Mouse (Mus musculus): ENCODE results near the gene Cacna1i. TPM values are rescaled to one million over a fixed set of nuclear protein-coding genes. Genes with fewer than 3 reads are reported as not detected.

Gene Cacna1i
- polyA plus RNA-seq, 1 experiment from 2014 or later = 1.0 TPM

DNA sequence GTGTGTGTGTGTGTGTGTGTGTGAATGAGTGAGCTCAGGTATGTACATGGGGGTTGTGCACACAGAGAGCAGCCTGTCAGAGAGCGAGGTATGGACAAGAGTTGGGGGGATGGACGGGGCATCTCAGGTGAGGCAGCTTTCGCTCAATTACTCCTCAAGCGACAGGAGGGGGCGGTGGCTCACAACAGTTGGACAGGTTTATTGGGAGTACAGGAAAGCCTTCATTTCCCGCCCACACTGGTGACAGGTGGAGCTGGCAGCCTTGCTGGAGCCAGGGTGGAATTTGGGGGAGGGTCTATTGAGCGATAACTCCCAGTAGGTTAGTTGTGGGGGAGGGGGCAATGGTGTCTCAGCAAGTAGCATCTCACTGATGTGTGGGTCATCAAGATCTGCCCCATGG, 48.2 kb downstream of the Cacna1i start:
- WGBS = 73% methylated on average over 7 of the region's 7 CpGs
- Histone ChIP-seq H3K4me3 (ENCODE audit: low read depth, low read length) (no peak overlapping the region), H3K9ac (ENCODE audit: low read depth, low read length) (no peak overlapping the region), H3K27ac (ENCODE audit: low read length) (no peak overlapping the region), H3K9me3 (replicated peaks; ENCODE audit: control insufficient read depth, low read length, poor library complexity, severe bottlenecking) (no peaks in the 10 kb centered on the region), H3K36me3 (ENCODE audit: control insufficient read depth, insufficient read depth, low read length) (no peaks in the 10 kb centered on the region), H3K27me3 (ENCODE audit: control insufficient read depth, insufficient read depth, low read depth, low read length) (no peaks in the 10 kb centered on the region), H3K4me2 (ENCODE audit: low read length) (no peak overlapping the region), H3K4me1 (ENCODE audit: control insufficient read depth, insufficient read depth, low read length) (no peaks in the 10 kb centered on the region)
- ATAC-seq = no peak

DNA sequence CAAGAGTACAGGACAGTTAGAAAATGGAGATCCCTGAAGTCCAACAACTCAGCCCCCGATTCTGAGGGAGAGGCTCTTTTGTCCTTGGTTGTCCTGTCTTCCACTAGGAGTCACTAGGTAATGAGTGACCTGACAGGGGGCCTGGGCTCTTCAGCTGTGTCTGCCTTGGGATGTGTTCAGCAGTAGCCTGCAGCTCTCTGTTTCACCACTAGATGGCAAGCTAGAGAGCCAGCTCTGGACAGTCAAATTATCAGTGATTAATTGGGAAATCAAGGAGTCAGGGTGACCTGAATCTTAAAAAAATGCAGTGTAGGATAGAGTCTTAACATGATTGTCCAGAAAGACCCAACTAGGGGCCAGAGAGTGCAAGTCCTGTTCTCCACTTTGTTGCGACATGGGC, 53.3 kb downstream of the Cacna1i start:
- H3K4me1 ChIP-seq (ENCODE audit: control insufficient read depth, insufficient read depth, low read length) = no peaks in the 10 kb centered on the region
- no peaks in the 10 kb centered on the region; the same call in 1 of the 2 replicates for H3K9me3 ChIP-seq (replicated peaks; ENCODE audit: control insufficient read depth, low read length, poor library complexity, severe bottlenecking)
- H3K27me3 ChIP-seq (ENCODE audit: control insufficient read depth, insufficient read depth, low read depth, low read length) = no peaks in the 10 kb centered on the region
- H3K27ac ChIP-seq (ENCODE audit: low read length) = no peak overlapping the region
- H3K9ac ChIP-seq (ENCODE audit: low read depth, low read length) = no peak overlapping the region
- no peak for ATAC-seq
- WGBS = 89% methylated on average over 2 of the region's 2 CpGs
- H3K36me3 ChIP-seq (ENCODE audit: control insufficient read depth, insufficient read depth, low read length) = no peaks in the 10 kb centered on the region
- H3K4me2 ChIP-seq (ENCODE audit: low read length) = no peak overlapping the region
- H3K4me3 ChIP-seq (ENCODE audit: low read depth, low read length) = no peak overlapping the region

DNA sequence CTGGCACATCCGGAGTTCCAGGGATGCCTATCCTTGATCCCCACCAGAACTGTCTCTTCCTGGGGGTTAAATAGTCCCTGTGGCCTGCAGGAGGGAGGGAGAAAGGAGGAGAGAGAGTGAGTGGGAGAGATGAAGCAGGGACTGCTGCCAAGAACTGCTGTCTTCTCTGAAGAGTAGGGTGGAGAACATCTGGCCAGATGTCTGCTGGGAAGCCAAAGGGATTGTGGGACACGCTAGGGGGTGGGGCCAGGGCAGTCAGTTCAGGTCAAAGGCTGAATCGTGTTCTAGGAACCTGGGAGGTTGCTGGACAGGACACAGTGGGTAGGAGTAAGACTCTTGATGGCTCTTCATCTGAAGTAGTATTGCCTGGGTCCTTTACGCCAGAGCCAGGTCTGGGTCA, 55.4 kb downstream of the Cacna1i start:
- Histone ChIP-seq H3K36me3 (ENCODE audit: control insufficient read depth, insufficient read depth, low read length) (no peaks in the 10 kb centered on the region), H3K4me2 (ENCODE audit: low read length) (no peak overlapping the region), H3K4me3 (ENCODE audit: low read depth, low read length) (no peak overlapping the region), H3K9ac (ENCODE audit: low read depth, low read length) (no peak overlapping the region), H3K4me1 (ENCODE audit: control insufficient read depth, insufficient read depth, low read length) (no peaks in the 10 kb centered on the region), H3K27me3 (ENCODE audit: control insufficient read depth, insufficient read depth, low read depth, low read length) (no peaks in the 10 kb centered on the region), H3K9me3 (replicated peaks; ENCODE audit: control insufficient read depth, low read length, poor library complexity, severe bottlenecking) (no peaks in the 10 kb centered on the region; the same call in 1 of the 2 replicates), H3K27ac (ENCODE audit: low read length) (no peak overlapping the region)
- WGBS = 83% methylated on average over 4 of the region's 4 CpGs
- ATAC-seq = no peak

DNA sequence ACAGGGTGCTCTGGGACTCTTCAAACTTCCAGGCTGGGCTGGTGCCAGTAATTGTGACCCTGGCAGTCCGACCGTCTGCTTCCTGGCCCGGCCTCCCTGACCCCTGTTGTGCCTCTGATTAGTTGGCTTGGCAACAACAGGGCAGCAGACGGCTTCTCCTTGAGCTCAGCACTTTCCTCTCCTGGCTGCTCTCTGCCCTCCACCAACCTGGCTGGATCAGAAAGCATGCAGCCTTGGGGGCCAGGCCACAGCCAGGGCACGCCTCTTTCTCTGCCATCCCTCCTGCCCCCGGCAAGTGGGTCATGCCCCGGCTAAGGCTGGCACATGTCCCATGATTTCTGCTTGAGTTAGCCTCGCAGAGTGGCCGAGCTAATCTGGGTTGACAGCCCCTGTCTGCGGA, 56.0 kb downstream of the Cacna1i start:
- Histone ChIP-seq H3K4me2 (ENCODE audit: low read length) (no peak overlapping the region), H3K27ac (ENCODE audit: low read length) (no peak overlapping the region), H3K9me3 (replicated peaks; ENCODE audit: control insufficient read depth, low read length, poor library complexity, severe bottlenecking) (no peaks in the 10 kb centered on the region; the same call in 1 of the 2 replicates), H3K4me1 (ENCODE audit: control insufficient read depth, insufficient read depth, low read length) (no peaks in the 10 kb centered on the region), H3K4me3 (ENCODE audit: low read depth, low read length) (no peak overlapping the region), H3K27me3 (ENCODE audit: control insufficient read depth, insufficient read depth, low read depth, low read length) (no peaks in the 10 kb centered on the region), H3K36me3 (ENCODE audit: control insufficient read depth, insufficient read depth, low read length) (no peaks in the 10 kb centered on the region; the same call in 1 of the 2 replicates), H3K9ac (ENCODE audit: low read depth, low read length) (no peak overlapping the region)
- no peak for ATAC-seq
- WGBS = 38% methylated on average over 10 of the region's 10 CpGs

DNA sequence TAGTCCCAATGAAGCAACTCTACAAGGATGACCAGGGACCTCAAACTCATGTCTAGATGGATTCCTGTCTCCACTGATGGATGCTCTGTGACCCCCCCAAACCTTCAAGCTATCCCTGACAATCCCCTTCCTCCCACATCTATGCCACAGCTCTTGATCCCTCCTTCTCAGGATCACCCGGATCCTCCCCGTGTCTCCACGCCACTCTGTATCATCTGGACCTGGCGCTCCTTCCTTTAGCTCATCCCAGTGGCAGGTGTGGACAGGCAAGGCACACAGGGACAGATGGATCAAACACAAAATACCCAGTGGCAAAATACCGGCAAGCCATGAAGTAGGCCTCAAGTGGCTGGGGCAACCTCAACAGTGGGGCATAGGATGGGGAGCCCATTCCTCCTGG, 56.7 kb downstream of the Cacna1i start:
- WGBS = 94% methylated on average over 5 of the region's 5 CpGs
- Histone ChIP-seq H3K9me3 (replicated peaks; ENCODE audit: control insufficient read depth, low read length, poor library complexity, severe bottlenecking) (no peaks in the 10 kb centered on the region; the same call in 1 of the 2 replicates), H3K4me3 (ENCODE audit: low read depth, low read length) (no peak overlapping the region), H3K4me2 (ENCODE audit: low read length) (no peak overlapping the region), H3K36me3 (ENCODE audit: control insufficient read depth, insufficient read depth, low read length) (no peaks in the 10 kb centered on the region; the same call in 1 of the 2 replicates), H3K27me3 (ENCODE audit: control insufficient read depth, insufficient read depth, low read depth, low read length) (no peaks in the 10 kb centered on the region), H3K9ac (ENCODE audit: low read depth, low read length) (no peak overlapping the region), H3K4me1 (ENCODE audit: control insufficient read depth, insufficient read depth, low read length) (no peaks in the 10 kb centered on the region), H3K27ac (ENCODE audit: low read length) (no peak overlapping the region)
- no peak for ATAC-seq

DNA sequence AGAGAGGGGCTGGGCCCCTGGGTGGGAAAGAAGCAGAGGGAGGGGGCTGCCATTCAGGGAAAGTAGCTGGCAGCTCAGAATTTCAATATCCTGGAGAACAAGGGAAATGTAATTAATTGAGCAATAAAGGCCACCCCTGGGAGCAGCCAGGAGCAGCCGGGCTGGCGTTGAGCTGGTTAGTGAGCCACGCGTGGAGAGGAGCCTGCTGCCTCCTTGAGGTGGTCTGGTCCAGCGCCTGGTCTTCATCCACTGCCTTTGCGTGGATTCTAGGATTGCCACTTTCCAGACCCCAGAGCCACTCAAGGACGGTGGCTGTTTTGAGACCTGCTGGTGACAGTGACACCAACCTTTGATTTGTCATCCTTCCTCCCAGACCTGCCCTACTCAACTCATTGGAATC, 59.5 kb downstream of the Cacna1i start:
- no peak for ATAC-seq
- WGBS = 76% methylated on average over 7 of the region's 7 CpGs
- Histone ChIP-seq H3K9ac (ENCODE audit: low read depth, low read length) (no peak overlapping the region), H3K4me3 (ENCODE audit: low read depth, low read length) (no peak overlapping the region), H3K9me3 (replicated peaks; ENCODE audit: control insufficient read depth, low read length, poor library complexity, severe bottlenecking) (no peaks in the 10 kb centered on the region; the same call in 1 of the 2 replicates), H3K4me1 (ENCODE audit: control insufficient read depth, insufficient read depth, low read length) (no peaks in the 10 kb centered on the region), H3K36me3 (ENCODE audit: control insufficient read depth, insufficient read depth, low read length) (no peaks in the 10 kb centered on the region; the same call in 1 of the 2 replicates), H3K4me2 (ENCODE audit: low read length) (no peak overlapping the region), H3K27ac (ENCODE audit: low read length) (no peak overlapping the region), H3K27me3 (ENCODE audit: control insufficient read depth, insufficient read depth, low read depth, low read length) (no peaks in the 10 kb centered on the region)

DNA sequence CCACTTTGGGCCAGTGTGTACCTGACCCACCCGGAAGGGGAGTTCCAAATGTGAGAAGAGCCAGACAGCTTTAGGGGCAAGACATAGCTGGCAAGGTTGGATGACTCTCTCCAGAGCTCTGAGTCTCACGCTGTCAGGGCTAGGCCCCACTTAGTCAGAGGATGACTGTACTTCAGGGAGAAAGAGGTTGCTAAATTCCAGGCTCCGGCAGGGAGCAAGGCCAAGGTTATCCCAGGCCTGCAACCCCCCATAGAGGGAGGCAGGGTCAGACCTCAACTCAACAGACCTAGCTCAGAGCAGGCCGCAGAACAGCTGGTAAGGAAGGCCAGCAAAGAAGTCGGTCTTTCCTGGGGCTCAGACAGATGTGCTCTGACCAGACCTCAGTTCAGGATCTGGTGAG, 63.4 kb downstream of the Cacna1i start:
- ATAC-seq = no peak
- H3K27ac ChIP-seq (ENCODE audit: low read length) = no peak overlapping the region
- no peaks in the 10 kb centered on the region for H3K4me1 ChIP-seq (ENCODE audit: control insufficient read depth, insufficient read depth, low read length)
- no peaks in the 10 kb centered on the region; the same call in 1 of the 2 replicates for H3K36me3 ChIP-seq (ENCODE audit: control insufficient read depth, insufficient read depth, low read length)
- no peaks in the 10 kb centered on the region for H3K27me3 ChIP-seq (ENCODE audit: control insufficient read depth, insufficient read depth, low read depth, low read length)
- H3K9ac ChIP-seq (ENCODE audit: low read depth, low read length) = no peak overlapping the region
- H3K4me3 ChIP-seq (ENCODE audit: low read depth, low read length) = no peak overlapping the region
- 83% methylated on average over 5 of the region's 5 CpGs for WGBS
- H3K9me3 ChIP-seq (replicated peaks; ENCODE audit: control insufficient read depth, low read length, poor library complexity, severe bottlenecking) = no peaks in the 10 kb centered on the region; the same call in 1 of the 2 replicates
- no peak overlapping the region for H3K4me2 ChIP-seq (ENCODE audit: low read length)

DNA sequence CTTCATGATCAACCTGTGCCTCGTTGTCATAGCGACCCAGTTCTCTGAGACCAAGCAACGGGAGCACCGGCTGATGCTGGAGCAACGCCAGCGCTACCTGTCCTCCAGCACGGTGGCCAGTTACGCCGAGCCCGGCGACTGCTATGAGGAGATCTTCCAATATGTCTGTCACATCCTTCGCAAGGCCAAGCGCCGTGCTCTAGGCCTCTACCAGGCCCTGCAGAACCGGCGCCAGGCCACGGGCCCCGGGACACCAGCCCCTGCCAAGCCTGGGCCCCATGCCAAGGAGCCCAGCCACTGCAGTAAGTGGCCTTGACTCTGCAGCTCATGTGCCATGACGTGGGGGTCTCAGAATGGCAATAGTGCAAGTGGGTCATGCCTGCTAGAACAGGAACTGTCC, 71.8 kb downstream of the Cacna1i start:
- Histone ChIP-seq H3K27me3 (ENCODE audit: control insufficient read depth, insufficient read depth, low read depth, low read length) (no peaks in the 10 kb centered on the region), H3K4me3 (ENCODE audit: low read depth, low read length) (no peak overlapping the region), H3K27ac (ENCODE audit: low read length) (no peak overlapping the region), H3K4me1 (ENCODE audit: control insufficient read depth, insufficient read depth, low read length) (no peaks in the 10 kb centered on the region), H3K9me3 (replicated peaks; ENCODE audit: control insufficient read depth, low read length, poor library complexity, severe bottlenecking) (no peaks in the 10 kb centered on the region), H3K36me3 (ENCODE audit: control insufficient read depth, insufficient read depth, low read length) (peaks cover 3% of the 10 kb centered on the region; the same call in 1 of the 2 replicates), H3K9ac (ENCODE audit: low read depth, low read length) (no peak overlapping the region), H3K4me2 (ENCODE audit: low read length) (no peak overlapping the region)
- WGBS = 84% methylated on average over 19 of the region's 19 CpGs
- ATAC-seq = no peak

DNA sequence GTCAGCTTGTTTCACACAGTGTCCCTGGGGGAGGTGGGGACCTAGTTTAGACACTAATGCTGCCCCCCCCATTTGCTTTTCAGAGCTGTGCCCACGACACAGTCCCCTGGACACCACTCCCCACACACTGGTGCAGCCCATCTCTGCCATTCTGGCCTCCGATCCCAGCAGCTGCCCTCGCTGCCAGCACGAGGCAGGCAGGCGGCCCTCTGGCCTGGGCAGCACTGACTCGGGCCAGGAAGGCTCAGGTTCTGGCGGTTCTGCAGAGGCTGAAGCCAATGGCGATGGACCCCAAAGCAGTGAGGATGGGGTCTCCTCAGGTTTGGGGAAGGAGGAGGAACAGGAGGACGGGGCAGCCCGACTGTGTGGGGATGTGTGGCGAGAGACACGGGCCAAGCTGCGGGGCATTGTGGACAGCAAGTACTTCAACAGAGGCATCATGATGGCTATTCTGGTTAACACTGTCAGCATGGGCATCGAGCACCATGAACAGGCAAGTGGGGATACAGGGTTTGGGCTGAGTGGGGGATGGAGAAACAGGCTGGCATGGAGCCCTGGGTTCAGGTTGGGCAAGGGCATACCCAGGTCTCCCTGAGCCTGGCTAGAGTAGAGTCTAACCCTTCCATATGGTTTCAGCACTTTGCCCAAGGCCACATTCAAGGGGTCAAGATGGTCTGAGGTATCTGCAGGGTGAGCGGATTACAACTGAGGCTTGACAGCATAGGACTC, 74.9 kb downstream of the Cacna1i start:
- no peaks in the 10 kb centered on the region for H3K9me3 ChIP-seq (replicated peaks; ENCODE audit: control insufficient read depth, low read length, poor library complexity, severe bottlenecking)
- H3K4me1 ChIP-seq (ENCODE audit: control insufficient read depth, insufficient read depth, low read length) = peaks cover 5% of the 10 kb centered on the region
- 89% methylated on average over 15 of the region's 15 CpGs for WGBS
- no peaks in the 10 kb centered on the region for H3K36me3 ChIP-seq (ENCODE audit: control insufficient read depth, insufficient read depth, low read length)
- no peak overlapping the region for H3K27ac ChIP-seq (ENCODE audit: low read length)
- H3K4me2 ChIP-seq (ENCODE audit: low read length) = no peak overlapping the region
- H3K27me3 ChIP-seq (ENCODE audit: control insufficient read depth, insufficient read depth, low read depth, low read length) = no peaks in the 10 kb centered on the region
- no peak for ATAC-seq
- no peak overlapping the region for H3K4me3 ChIP-seq (ENCODE audit: low read depth, low read length)
- no peak overlapping the region for H3K9ac ChIP-seq (ENCODE audit: low read depth, low read length)

All from midbrain, embryonic 16.5 days (tissue).